ENCODE assay signal across 20 mouse cellular contexts in genomic region chr2:173702867-173703237, GRCm38 (mm10). TPM values are rescaled to one million over a fixed set of nuclear protein-coding genes. Genes with fewer than 3 reads are reported as not detected.
DNase-seq lines count a peak whose midpoint lies in the region; ATAC-seq and TF ChIP-seq lines count a peak whose summit lies in the region.
"Had no signal": no experiment of that assay in that cellular context is flagged by ENCODE, and none has a peak within 500 bp of the region (broad histone marks: within the 10 kb centered on the region; RNA-seq: fewer than 3 reads in every experiment).

No protein-coding gene starts in this region.

- no peak overlapping the region for H3K4me3 ChIP-seq in gastrocnemius, adult 2 months
- no peak overlapping the region for H3K4me3 ChIP-seq in hindbrain, embryonic 13.5 days
- no peak overlapping the region for H3K4me3 ChIP-seq in hindbrain, embryonic 11.5 days (ENCODE audit: low read depth, low read length)
- H3K4me3 ChIP-seq in megakaryocyte, embryonic 14.5 days (replicated peaks), result peak overlapping the region; percentile 18
- H3K4me3 ChIP-seq in neural tube, embryonic 15.5 days (replicated peaks), result no peak overlapping the region
- H3K4me3 ChIP-seq: erythroblast, embryonic 14.5 days; liver, embryonic 13.5 days had no signal

- intact Hi-C loops in gastrocnemius, adult 2 months (cut with DNase I), result no loop called here

- peak overlapping the region; percentile 48; the same call in 1 of the 2 replicates for H3K27ac ChIP-seq in gastrocnemius, adult 2 months
- peak overlapping the region; percentile 82 for H3K27ac ChIP-seq in hindbrain, embryonic 13.5 days
- H3K27ac ChIP-seq in hindbrain, embryonic 11.5 days (ENCODE audit: low read depth, low read length), result no peak overlapping the region
- H3K27ac ChIP-seq in neural tube, embryonic 15.5 days (replicated peaks), result peak overlapping the region; percentile 60; the same call in 1 of the 2 replicates
- H3K27ac ChIP-seq: liver, embryonic 13.5 days had no signal

- no peak for DNase-seq in gastrocnemius, adult 2 months
- no peak for DNase-seq in gastrocnemius, postnatal 4 days (ENCODE audit: low spot score in 2 of 2)
- DNase-seq in hindbrain, embryonic 11.5 days (ENCODE audit: low spot score), result no peak
- DNase-seq in layer of hippocampus, postnatal 14 days (ENCODE audit: low spot score in 2 of 2), result no peak
- DNase-seq: cerebellum, adult 8-10 months; embryo, embryonic 11 days; liver, embryonic 13.5 days; spleen, adult 18-20 months had no signal

- H3K36me3 ChIP-seq in hindbrain, embryonic 13.5 days, result peaks cover 38% of the 10 kb centered on the region
- no peaks in the 10 kb centered on the region; the same call in 1 of the 2 replicates for H3K36me3 ChIP-seq in hindbrain, embryonic 11.5 days (ENCODE audit: control insufficient read depth, insufficient read depth, low read length)
- peaks cover 94% of the 10 kb centered on the region for H3K36me3 ChIP-seq in megakaryocyte, embryonic 14.5 days (replicated peaks; ENCODE audit: low read length)
- H3K36me3 ChIP-seq in neural tube, embryonic 15.5 days, result peaks cover 26% of the 10 kb centered on the region

- ATAC-seq in hindbrain, embryonic 13.5 days (ENCODE audit: low FRiP score), result no peak
- no peak for ATAC-seq in hindbrain, embryonic 11.5 days (ENCODE audit: low FRiP score)
- ATAC-seq in megakaryocyte, adult 5-6 weeks (ENCODE audit: poor library complexity, severe bottlenecking), result no peak
- ATAC-seq in neural tube, embryonic 15.5 days (ENCODE audit: low FRiP score), result no peak
- ATAC-seq: midbrain, embryonic 16.5 days had no signal

- TF ChIP-seq CTCF in gastrocnemius, adult 2 months (IDR thresholded peaks at IDR 0.05), result no peak

- 85% methylated on average over 12 of the region's 12 CpGs for WGBS in hindbrain, embryonic 13.5 days
- WGBS in hindbrain, embryonic 11.5 days, result 84% methylated on average over 12 of the region's 12 CpGs
- WGBS in neural tube, embryonic 15.5 days, result 87% methylated on average over 12 of the region's 12 CpGs

- H3K9ac ChIP-seq in hindbrain, embryonic 13.5 days, result no peak overlapping the region
- H3K9ac ChIP-seq in hindbrain, embryonic 11.5 days (ENCODE audit: low read depth, low read length), result no peak overlapping the region
- no peak overlapping the region for H3K9ac ChIP-seq in neural tube, embryonic 15.5 days (replicated peaks)
- H3K9ac ChIP-seq: liver, embryonic 13.5 days had no signal

- no peaks in the 10 kb centered on the region for H3K9me3 ChIP-seq in hindbrain, embryonic 13.5 days
- no peaks in the 10 kb centered on the region for H3K9me3 ChIP-seq in hindbrain, embryonic 11.5 days (ENCODE audit: control insufficient read depth, low read length)
- H3K9me3 ChIP-seq in megakaryocyte, embryonic 14.5 days, result no peaks in the 10 kb centered on the region
- no peaks in the 10 kb centered on the region for H3K9me3 ChIP-seq in neural tube, embryonic 15.5 days (replicated peaks)
- H3K9me3 ChIP-seq: liver, embryonic 13.5 days had no signal

- no peak overlapping the region for H3K4me2 ChIP-seq in hindbrain, embryonic 13.5 days
- H3K4me2 ChIP-seq in hindbrain, embryonic 11.5 days (replicated peaks; ENCODE audit: low read depth, low read length), result no peak overlapping the region
- no peak overlapping the region for H3K4me2 ChIP-seq in neural tube, embryonic 15.5 days
- H3K4me2 ChIP-seq: liver, embryonic 13.5 days had no signal

- H3K27me3 ChIP-seq in hindbrain, embryonic 13.5 days, result no peaks in the 10 kb centered on the region
- H3K27me3 ChIP-seq in hindbrain, embryonic 11.5 days (ENCODE audit: control insufficient read depth, insufficient read depth, low read length), result no peaks in the 10 kb centered on the region
- no peaks in the 10 kb centered on the region for H3K27me3 ChIP-seq in megakaryocyte, embryonic 14.5 days (replicated peaks)
- H3K27me3 ChIP-seq in neural tube, embryonic 15.5 days (replicated peaks), result no peaks in the 10 kb centered on the region
- H3K27me3 ChIP-seq: liver, embryonic 13.5 days had no signal

- H3K4me1 ChIP-seq in hindbrain, embryonic 13.5 days (replicated peaks), result peaks cover 41% of the 10 kb centered on the region
- no peaks in the 10 kb centered on the region for H3K4me1 ChIP-seq in hindbrain, embryonic 11.5 days (replicated peaks; ENCODE audit: control insufficient read depth, insufficient read depth, low read length)
- H3K4me1 ChIP-seq in megakaryocyte, embryonic 14.5 days, result peaks cover 23% of the 10 kb centered on the region
- H3K4me1 ChIP-seq in neural tube, embryonic 15.5 days, result peaks cover 35% of the 10 kb centered on the region
- H3K4me1 ChIP-seq: liver, embryonic 13.5 days had no signal

RNA-seq across cellular contexts. Expression of gene 1700010B08Rik, which starts 16.4 kb away (rescaled TPM):
- not detected for total RNA-seq in gastrocnemius, adult 2 months (2021)
- not detected for total RNA-seq in gastrocnemius, postnatal 4 days (2021)
- polyA plus RNA-seq in hindbrain, embryonic 13.5 days (2015; fragmentation: Nextera tagmentation; extraction: Ambion mirVana), result not detected in 2 replicates
- not detected in 2 replicates for polyA plus RNA-seq in hindbrain, embryonic 11.5 days (2014; fragmentation: Nextera tagmentation; extraction: Ambion mirVana)
- not detected in 2 replicates for polyA plus RNA-seq in megakaryocyte, embryonic 14.5 days (2012; ENCODE audit: insufficient read depth, low replicate concordance)
- not detected in 2 replicates for total RNA-seq in megakaryocyte, adult 5-6 weeks (2015)
- not detected in 2 replicates for total RNA-seq in megakaryocyte, adult 5-6 weeks (2017)
- not detected in 2 replicates for polyA plus RNA-seq in neural tube, embryonic 15.5 days (2015; fragmentation: Nextera tagmentation; extraction: Ambion mirVana)
- total RNA-seq in layer of hippocampus, postnatal 14 days (2021), result not detected
- total RNA-seq: gastrocnemius, postnatal 10 days had no signal
- polyA plus RNA-seq: brain, embryonic 14.5 days; erythroblast, embryonic 14.5 days; forebrain, embryonic 16.5 days; intestine, embryonic 14.5 days; large intestine, adult 2 months; liver, embryonic 13.5 days; midbrain, embryonic 16.5 days; neural tube, embryonic 14.5 days had no signal

RNA-seq across cellular contexts. Expression of gene Vapb, which starts 34.5 kb away (rescaled TPM):
- total RNA-seq in gastrocnemius, adult 2 months (2021), result 100 to 1,000 TPM; 159 to 160 TPM
- total RNA-seq in gastrocnemius, postnatal 4 days (2021), result 100 to 1,000 TPM; 117 to 122 TPM
- polyA plus RNA-seq in hindbrain, embryonic 13.5 days (2015; fragmentation: Nextera tagmentation; extraction: Ambion mirVana), result 11.7 and 13.3 TPM in 2 replicates
- polyA plus RNA-seq in hindbrain, embryonic 11.5 days (2014; fragmentation: Nextera tagmentation; extraction: Ambion mirVana), result 16.1 and 18.1 TPM in 2 replicates
- polyA plus RNA-seq in megakaryocyte, embryonic 14.5 days (2012; ENCODE audit: insufficient read depth, low replicate concordance), result 10.8 and 36.2 TPM in 2 replicates
- 11.2 and 14.3 TPM in 2 replicates for total RNA-seq in megakaryocyte, adult 5-6 weeks (2015)
- 85.1 and 86.5 TPM in 2 replicates for total RNA-seq in megakaryocyte, adult 5-6 weeks (2017)
- 16.4 and 19.9 TPM in 2 replicates for polyA plus RNA-seq in neural tube, embryonic 15.5 days (2015; fragmentation: Nextera tagmentation; extraction: Ambion mirVana)
- total RNA-seq in layer of hippocampus, postnatal 14 days (2021), result 100 to 1,000 TPM; 105 to 110 TPM

RNA-seq across cellular contexts. Expression of gene Rab22a, which starts 43.3 kb away (rescaled TPM):
- 10 to 100 TPM; 28.0 to 30.7 TPM for total RNA-seq in gastrocnemius, adult 2 months (2021)
- total RNA-seq in gastrocnemius, postnatal 4 days (2021), result 10 to 100 TPM; 32.8 to 37.0 TPM
- 34.7 and 36.8 TPM in 2 replicates for polyA plus RNA-seq in hindbrain, embryonic 13.5 days (2015; fragmentation: Nextera tagmentation; extraction: Ambion mirVana)
- 42.3 and 44.6 TPM in 2 replicates for polyA plus RNA-seq in hindbrain, embryonic 11.5 days (2014; fragmentation: Nextera tagmentation; extraction: Ambion mirVana)
- 19.3 and 26.1 TPM in 2 replicates for polyA plus RNA-seq in megakaryocyte, embryonic 14.5 days (2012; ENCODE audit: insufficient read depth, low replicate concordance)
- 15.9 and 16.6 TPM in 2 replicates for total RNA-seq in megakaryocyte, adult 5-6 weeks (2015)
- 8.5 and 9.2 TPM in 2 replicates for total RNA-seq in megakaryocyte, adult 5-6 weeks (2017)
- polyA plus RNA-seq in neural tube, embryonic 15.5 days (2015; fragmentation: Nextera tagmentation; extraction: Ambion mirVana), result 30.9 and 32.7 TPM in 2 replicates
- 10 to 100 TPM; 24.4 to 25.6 TPM for total RNA-seq in layer of hippocampus, postnatal 14 days (2021)
